Mouse (Mus musculus) brown adipose tissue, adult 24 weeks (tissue): ENCODE measurements around the gene Nfic. TPM values are rescaled to one million over a fixed set of nuclear protein-coding genes. Genes with fewer than 3 reads are reported as not detected.

Experiments used
- H3K27ac ChIP-seq: fragments of 200-500 bp; replicated peaks from 2 replicates; pipeline ENCODE4 v1.5.1; 2012; ENCODE audit warnings: low read depth, mild to moderate bottlenecking, low read length
- H3K4me1 ChIP-seq: fragments of 200-500 bp; 2 replicates; pipeline ENCODE4 v1.6.1; 2012; ENCODE audit warnings: low read length, mixed read lengths; ENCODE audit not compliant: control insufficient read depth, insufficient read depth, insufficient read length
- H3K4me3 ChIP-seq: fragments of 200-500 bp; 2 replicates; pipeline ENCODE4 v1.5.1; 2012; ENCODE audit warnings: low read depth, mild to moderate bottlenecking, low read length, moderate library complexity; ENCODE audit not compliant: insufficient read depth
- polyA plus RNA-seq: library from polyadenylated mRNA; stranded (reverse); fragments of >200 nt; gene quantifications from 2 replicates; pipeline ENCODE4 v1.2.4, GENCODE M21; 2012; ENCODE audit not compliant: missing spikeins, insufficient read depth, insufficient read length

The Nfic gene
- polyA plus RNA-seq, 1 experiment, result 42.9 TPM

GRCm38 (mm10) chr10:81376561-81377361, 78.7 kb downstream of the Nfic start:
- H3K4me3 ChIP-seq, result peak overlapping the region; percentile 70
- H3K4me1 ChIP-seq, result peaks cover 15% of the 10 kb centered on the region
- no peak overlapping the region for H3K27ac ChIP-seq

GRCm38 (mm10) chr10:81375322-81375721, 80.1 kb downstream of the Nfic start:
- no peak overlapping the region for H3K4me3 ChIP-seq
- H3K27ac ChIP-seq, result no peak overlapping the region
- H3K4me1 ChIP-seq, result peaks cover 15% of the 10 kb centered on the region

- peaks cover 7% of the 10 kb centered on the region; the same call in 1 of the 2 replicates for H3K4me1 ChIP-seq
- no peak overlapping the region for H3K27ac ChIP-seq
- no peak overlapping the region for H3K4me3 ChIP-seq
Observed at GRCm38 (mm10) chr10:81367207-81367495, 88.3 kb downstream of the Nfic start.

DNA sequence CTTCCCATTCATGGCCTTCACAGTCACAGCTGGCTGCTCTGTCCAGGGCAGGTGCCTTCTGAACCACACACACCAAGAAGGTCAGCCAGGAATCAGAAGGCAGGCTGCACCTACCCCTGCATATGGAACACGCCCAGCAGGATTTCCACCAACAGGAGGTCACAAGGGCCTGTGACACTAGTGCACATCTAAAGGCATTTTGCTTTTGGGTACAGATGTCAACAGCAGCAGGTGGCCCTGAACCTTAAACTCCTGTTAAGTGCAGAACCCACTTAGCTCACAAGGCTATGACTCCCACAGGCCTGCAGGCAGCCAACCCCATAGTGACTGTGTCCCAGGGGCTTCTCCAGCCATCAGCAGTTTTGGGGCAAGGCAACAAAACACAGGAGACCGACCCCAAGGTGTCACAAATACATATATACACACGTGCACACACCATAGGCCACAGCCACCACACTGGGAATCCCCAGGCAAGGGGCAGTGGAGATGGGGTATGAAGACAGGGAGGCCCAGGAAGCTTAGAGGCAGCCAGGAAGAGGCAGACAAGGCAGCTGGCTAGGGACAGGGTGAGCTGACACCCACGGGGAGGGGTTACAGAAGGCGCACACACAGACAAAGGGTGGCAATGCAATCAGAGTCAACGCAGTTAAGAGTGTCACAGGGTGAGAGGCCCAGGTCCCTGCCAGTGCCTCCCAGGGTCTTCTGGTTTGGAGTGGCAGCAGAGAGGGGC, 88.8 kb downstream of the Nfic start:
- H3K4me3 ChIP-seq, result no peak overlapping the region
- H3K4me1 ChIP-seq, result peaks cover 7% of the 10 kb centered on the region; the same call in 1 of the 2 replicates
- no peak overlapping the region for H3K27ac ChIP-seq

DNA sequence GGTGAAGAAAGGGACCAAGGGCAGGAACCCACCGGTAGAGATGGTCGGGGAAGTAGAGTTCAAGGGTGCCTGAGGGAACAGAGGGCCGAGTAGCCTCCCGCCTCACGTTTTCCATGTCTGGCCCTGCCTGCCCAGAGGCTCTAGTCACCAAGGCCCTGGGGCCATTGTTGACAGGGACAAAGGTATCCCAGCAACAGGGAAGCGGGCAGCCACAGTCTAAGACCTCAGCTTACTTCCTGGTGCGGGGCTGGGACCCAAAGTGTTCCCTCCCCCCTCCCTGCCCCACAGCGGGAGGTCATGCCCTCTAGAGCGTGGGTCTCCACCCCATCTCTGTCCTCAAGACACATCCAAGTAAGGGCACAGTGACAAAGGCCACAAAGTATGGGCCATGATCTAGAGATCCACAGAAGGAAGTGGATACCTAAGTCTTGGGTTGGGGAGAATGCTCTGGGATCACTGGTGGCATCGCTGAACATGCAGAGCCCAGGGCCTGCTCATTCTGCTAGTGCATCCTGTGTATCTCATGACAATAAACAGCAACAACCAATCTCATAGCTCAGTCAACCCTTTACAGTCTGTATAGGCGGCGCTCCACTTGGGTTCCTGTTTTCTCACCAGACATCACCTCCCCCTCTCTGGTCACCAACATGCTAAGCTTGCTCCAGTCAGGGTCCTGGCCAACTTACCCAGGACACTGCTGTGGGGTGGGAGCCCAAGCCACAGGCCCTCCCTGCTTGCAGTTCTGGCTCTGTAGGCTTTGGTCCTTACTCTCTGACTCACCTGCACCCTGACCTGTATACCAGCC, 89.6 kb downstream of the Nfic start, which contains the start of gene 4930404N11Rik:
4930404N11Rik (minus strand) TSS at position 145 of the 805 bp plus-strand sequence.
- Histone ChIP-seq H3K4me3 (no peak within 1 kb of the TSS), H3K27ac (no peak within 1 kb of the TSS), H3K4me1 (peaks cover 7% of the 10 kb centered on the region; the same call in 1 of the 2 replicates)

- Histone ChIP-seq H3K4me3 (no peak overlapping the region), H3K27ac (no peak overlapping the region), H3K4me1 (peaks cover 7% of the 10 kb centered on the region; the same call in 1 of the 2 replicates)
Observed at GRCm38 (mm10) chr10:81365073-81365472, 90.4 kb downstream of the Nfic start.

DNA sequence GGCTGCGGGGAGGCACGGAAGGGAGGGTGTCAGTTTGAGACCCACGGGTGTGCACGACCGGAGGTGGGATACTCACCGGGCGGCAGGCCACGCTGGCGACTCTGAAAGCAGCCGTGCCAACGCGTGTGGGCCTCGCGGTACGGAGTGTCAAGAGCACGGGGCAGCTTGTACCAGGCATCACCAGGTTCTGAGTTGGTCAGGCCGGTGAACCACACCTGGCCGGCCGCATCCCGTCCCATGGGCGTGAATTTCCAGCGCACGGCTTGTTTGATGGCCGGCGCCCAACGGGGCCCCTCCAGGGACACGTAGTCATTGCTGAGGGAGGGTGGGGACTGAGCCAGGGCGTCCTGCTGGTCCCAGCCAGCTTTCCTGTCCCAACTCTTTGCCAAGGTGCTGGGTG, 90.8 kb downstream of the Nfic start:
- Histone ChIP-seq H3K27ac (no peak overlapping the region), H3K4me3 (no peak overlapping the region), H3K4me1 (peaks cover 7% of the 10 kb centered on the region; the same call in 1 of the 2 replicates)

DNA sequence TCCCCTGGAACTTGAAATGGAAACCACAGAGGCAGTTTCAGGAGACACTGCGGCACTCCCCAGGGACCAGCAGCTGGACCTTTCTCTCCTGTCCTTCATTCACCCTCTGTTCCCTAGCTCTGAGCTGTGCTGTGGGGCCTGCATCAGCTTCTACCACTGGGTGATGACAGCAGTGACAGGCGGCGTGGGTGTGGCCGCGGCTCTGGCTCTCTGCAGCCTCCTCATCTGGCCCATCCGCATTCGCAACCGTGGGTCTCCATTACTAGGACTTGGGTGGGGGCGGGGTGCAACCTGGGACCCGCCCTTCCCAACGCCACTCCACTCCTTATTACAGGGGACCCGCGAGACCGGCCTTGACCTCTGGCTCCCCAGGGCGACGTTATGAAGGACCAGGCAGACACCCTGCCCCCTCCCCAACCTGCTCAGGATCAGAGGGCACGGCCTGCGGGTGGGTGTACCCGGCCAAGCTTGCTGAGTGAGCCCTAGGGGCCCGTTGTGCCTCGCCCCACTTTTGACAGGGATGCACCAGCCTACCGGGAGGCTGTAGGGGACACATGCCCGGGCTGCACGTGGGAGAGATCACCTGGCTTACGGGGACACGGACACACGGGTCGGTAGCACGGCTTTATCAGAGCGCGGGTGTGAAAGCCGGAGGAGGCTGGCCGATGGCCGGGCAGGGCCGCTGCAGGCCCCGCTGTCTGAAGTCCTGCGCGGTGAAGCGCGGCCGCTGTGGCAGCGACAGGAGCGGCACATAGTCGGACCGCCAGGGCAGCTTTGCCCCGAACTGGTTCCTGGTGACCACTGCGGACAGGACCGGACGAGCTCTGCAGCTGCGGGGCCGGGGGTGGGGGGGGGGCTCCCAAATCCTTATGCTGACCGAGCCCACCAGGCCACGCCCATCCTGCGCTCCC, 91.7 kb downstream of the Nfic start:
- H3K4me1 ChIP-seq, result peaks cover 9% of the 10 kb centered on the region

DNA sequence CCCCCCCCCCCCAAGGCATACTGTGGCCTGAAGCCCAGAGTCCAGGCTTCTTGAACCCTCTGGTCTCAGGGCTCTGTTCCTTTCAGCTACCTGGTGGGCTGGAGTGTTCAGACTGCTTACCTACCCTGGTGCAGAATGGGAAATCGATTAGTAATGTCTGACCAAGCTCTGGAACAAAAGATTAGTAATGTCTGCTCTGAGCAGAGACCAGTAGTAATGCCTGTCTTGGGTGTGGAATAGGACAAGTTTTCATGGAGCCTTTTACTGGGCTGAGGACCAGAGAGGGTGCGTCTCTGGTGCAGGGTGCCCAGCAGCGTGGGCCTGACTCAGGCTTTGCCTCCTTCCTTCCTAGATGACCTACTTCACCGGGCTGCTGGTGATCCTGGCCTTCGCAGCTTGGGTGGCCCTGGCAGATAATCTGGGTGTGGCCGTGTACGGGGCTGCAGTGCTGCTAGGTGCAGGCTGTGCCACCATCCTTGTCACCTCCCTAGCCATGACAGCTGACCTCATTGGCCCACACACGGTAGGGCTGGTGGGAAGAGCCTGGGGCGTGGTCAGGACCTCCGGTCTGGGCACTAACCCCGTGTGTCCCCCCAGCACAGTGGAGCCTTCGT, 93.0 kb downstream of the Nfic start:
- Histone ChIP-seq H3K27ac (no peak overlapping the region), H3K4me3 (no peak overlapping the region), H3K4me1 (peaks cover 11% of the 10 kb centered on the region)

More for the DNA sequence above, 91.7 kb downstream of the Nfic start:
- Histone ChIP-seq H3K27ac (no peak overlapping the region), H3K4me3 (no peak overlapping the region)

GRCm38 (mm10) chr10:81360721-81361120, 94.7 kb downstream of the Nfic start:
- H3K27ac ChIP-seq, result no peak overlapping the region
- peaks cover 16% of the 10 kb centered on the region for H3K4me1 ChIP-seq
- H3K4me3 ChIP-seq, result no peak overlapping the region

DNA sequence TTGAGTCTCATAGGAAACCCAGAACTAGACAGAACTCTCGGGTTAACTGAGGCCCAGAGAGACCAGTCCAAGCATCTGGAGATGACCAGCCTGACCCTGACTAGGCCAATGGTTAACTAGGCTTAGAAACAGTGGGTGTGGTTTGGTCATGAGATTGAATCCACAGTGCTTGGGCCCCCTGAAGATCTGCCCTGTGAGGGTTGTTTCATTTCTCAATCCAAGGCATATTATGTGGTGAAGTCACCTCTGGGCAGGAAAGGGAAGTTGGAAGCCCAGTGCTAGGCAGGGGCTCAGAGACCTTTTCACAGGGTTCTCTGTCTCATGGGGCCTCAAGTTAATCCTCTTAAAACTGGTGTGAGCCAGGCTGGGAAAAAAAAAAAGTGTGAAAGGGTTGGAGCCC, 96.6 kb downstream of the Nfic start:
- Histone ChIP-seq H3K4me3 (peak overlapping the region; percentile 82), H3K27ac (peak overlapping the region; percentile 39; the same call in 1 of the 2 replicates), H3K4me1 (peaks cover 9% of the 10 kb centered on the region; the same call in 1 of the 2 replicates)

GRCm38 (mm10) chr10:81358209-81358608, 97.2 kb downstream of the Nfic start:
- H3K4me3 ChIP-seq, result peak overlapping the region; percentile 82
- H3K4me1 ChIP-seq, result peaks cover 9% of the 10 kb centered on the region; the same call in 1 of the 2 replicates
- no peak overlapping the region; the same call in 1 of the 2 replicates for H3K27ac ChIP-seq

GRCm38 (mm10) chr10:81356991-81357844, 98.2 kb downstream of the Nfic start, which contains the start of gene Mfsd12:
Gene Mfsd12, plus strand, starts transcription at chr10:81357491.
- peak within 1 kb of the TSS; percentile 82 for H3K4me3 ChIP-seq
- H3K4me1 ChIP-seq, result peaks cover 9% of the 10 kb centered on the region; the same call in 1 of the 2 replicates
- H3K27ac ChIP-seq, result peak within 1 kb of the TSS; percentile 54
